Mouse (Mus musculus) small intestine, adult 2 months (tissue): ENCODE data around the gene Glyat. TPM values are rescaled to one million over a fixed set of nuclear protein-coding genes. Genes with fewer than 3 reads are reported as not detected.

ENCODE experiments used
- H3K27ac ChIP-seq: fragments of 200-500 bp; 2 replicates; pipeline ENCODE4 v1.5.1; 2012; ENCODE audit warnings: low read depth, low read length, control low read depth, inconsistent platforms; ENCODE audit not compliant: insufficient read depth
- H3K27me3 ChIP-seq: fragments of 200-500 bp; 2 replicates; pipeline ENCODE4 v1.6.1; 2012; ENCODE audit warnings: mild to moderate bottlenecking, moderate library complexity, low read length, inconsistent platforms; ENCODE audit not compliant: control insufficient read depth, insufficient read depth
- H3K36me3 ChIP-seq: fragments of 200-500 bp; 2 replicates; pipeline ENCODE4 v1.6.1; 2012; ENCODE audit warnings: mild to moderate bottlenecking, low read length, control low read depth, inconsistent platforms; ENCODE audit not compliant: control insufficient read depth, insufficient read depth
- H3K4me1 ChIP-seq: fragments of 200-500 bp; 2 replicates; pipeline ENCODE4 v1.6.1; 2012; ENCODE audit warnings: low read length, inconsistent platforms, mixed read lengths; ENCODE audit not compliant: control insufficient read depth, insufficient read depth, insufficient read length
- H3K4me3 ChIP-seq: fragments of 200-500 bp; 2 replicates; pipeline ENCODE4 v1.5.1; 2012; ENCODE audit warnings: low read depth, mild to moderate bottlenecking, control low read depth, inconsistent platforms, low read length, moderate library complexity
- CTCF ChIP-seq: fragments of 200-500 bp; IDR thresholded peaks from 2 replicates; pipeline ENCODE4 v1.5.1; 2012; ENCODE audit warnings: low read depth, mild to moderate bottlenecking, control low read depth, inconsistent platforms, low read length, moderate library complexity, mixed read lengths; ENCODE audit not compliant: insufficient replicate concordance, insufficient read length; ENCODE audit errors: extremely low read depth
- POLR2A ChIP-seq: fragments of 200-500 bp; IDR thresholded peaks from 2 replicates; pipeline ENCODE4 v1.6.1; 2012; ENCODE audit warnings: low read depth, mild to moderate bottlenecking, control low read depth, inconsistent platforms, low read length, moderate library complexity
- WGBS: fragments of 180-500 bp; shearing (Covaris S2); methylation state at CpG from one replicate; pipeline ENCODE4 v1.1.7; 2018; 5-methylcytosine and 5-hydroxymethylcytosine counted together
- polyA plus RNA-seq: library from polyadenylated mRNA; depleted of rRNA; stranded (reverse); fragments of >200 nt; gene quantifications from 2 replicates; pipeline ENCODE4 v1.2.3, GENCODE M21; 2012; rRNA removed

Glyat gene
- polyA plus RNA-seq, 1 experiment, result not detected

GRCm38 (mm10) chr19:12685231-12685630 lies 52.1 kb downstream of the Glyat start:
- no peak overlapping the region for H3K4me3 ChIP-seq
- no peak overlapping the region for H3K27ac ChIP-seq
- H3K36me3 ChIP-seq, result no peaks in the 10 kb centered on the region
- TF ChIP-seq POLR2A, result no peak
- TF ChIP-seq CTCF, result no peak
- no peaks in the 10 kb centered on the region for H3K27me3 ChIP-seq
- H3K4me1 ChIP-seq, result 0 out of 2 replicates have a peak, but pooled peaks cover 3% of the 10 kb centered on the region

GRCm38 (mm10) chr19:12695590-12695989 lies 62.5 kb downstream of the Glyat start, which contains the start of gene Keg1:
TSS of gene Keg1 (plus strand) at chr19:12695786.
- no peaks in the 10 kb centered on the region for H3K27me3 ChIP-seq
- 42% methylated on average over 3 of the region's 3 CpGs for WGBS
- TF ChIP-seq POLR2A, result no peak
- TF ChIP-seq CTCF, result no peak
- no peaks in the 10 kb centered on the region for H3K4me1 ChIP-seq
- H3K4me3 ChIP-seq, result no peak within 1 kb of the TSS
- H3K36me3 ChIP-seq, result no peaks in the 10 kb centered on the region
- no peak within 1 kb of the TSS for H3K27ac ChIP-seq

- TF ChIP-seq POLR2A, result no peak
- TF ChIP-seq CTCF, result no peak
- no peak overlapping the region for H3K4me3 ChIP-seq
- H3K4me1 ChIP-seq, result no peaks in the 10 kb centered on the region
- no peaks in the 10 kb centered on the region for H3K27me3 ChIP-seq
- H3K27ac ChIP-seq, result no peak overlapping the region
- H3K36me3 ChIP-seq, result no peaks in the 10 kb centered on the region
These were observed 63.1 kb downstream of the Glyat start for GRCm38 (mm10) chr19:12696221-12696620.

Other genes starting within 250 kb of the Glyat start
- gene Olfr1440, start 246.0 kb upstream of the Glyat start, polyA plus RNA-seq, result not detected in 2 replicates
- not detected in 2 replicates for gene Olfr1441, start 215.9 kb upstream of the Glyat start, polyA plus RNA-seq
- not detected in 2 replicates for gene Pfpl, start 205.4 kb upstream of the Glyat start, polyA plus RNA-seq
- 2.7 and 3.5 TPM in 2 replicates for gene Mpeg1, start 172.5 kb upstream of the Glyat start, polyA plus RNA-seq
- gene Dtx4, start 131.9 kb upstream of the Glyat start, polyA plus RNA-seq, result 7.1 and 11.1 TPM in 2 replicates
- 0.17 and 0.33 TPM in 2 replicates for gene Fam111a, start 87.6 kb upstream of the Glyat start, polyA plus RNA-seq
- 0.10 TPM in 1 of 2 replicates, not detected in the other for gene Gm4952, start 33.3 kb upstream of the Glyat start, polyA plus RNA-seq
- gene Olfr1442, start 37.1 kb downstream of the Glyat start, polyA plus RNA-seq, result not detected in 2 replicates
- gene Olfr1443, start 44.8 kb downstream of the Glyat start, polyA plus RNA-seq, result not detected in 2 replicates
- gene Keg1, start 62.5 kb downstream of the Glyat start, polyA plus RNA-seq, result not detected in 2 replicates
- 0.23 TPM in 1 of 2 replicates, not detected in the other for gene Cntf, start 132.3 kb downstream of the Glyat start, polyA plus RNA-seq
- 3.3 and 8.0 TPM in 2 replicates for gene Zfp91, start 162.8 kb downstream of the Glyat start, polyA plus RNA-seq
- gene Lpxn, start 162.9 kb downstream of the Glyat start, polyA plus RNA-seq, result 2.8 and 4.8 TPM in 2 replicates
- not detected in 2 replicates for gene Gm5244, start 213.4 kb downstream of the Glyat start, polyA plus RNA-seq
- gene Olfr1444, start 224.0 kb downstream of the Glyat start, polyA plus RNA-seq, result not detected in 2 replicates